Mouse (Mus musculus) monocyte, adult 2 months (primary cell): ENCODE measurements around the gene Pepd.

Experiments
- DNase-seq, 2 experiments: peaks; one replicate each; pipeline ENCODE4 v3.0.0; 2022; ENCODE audit warnings: low spot score in 2 of 2, low read depth in 1 of 2

Pepd gene

DNA sequence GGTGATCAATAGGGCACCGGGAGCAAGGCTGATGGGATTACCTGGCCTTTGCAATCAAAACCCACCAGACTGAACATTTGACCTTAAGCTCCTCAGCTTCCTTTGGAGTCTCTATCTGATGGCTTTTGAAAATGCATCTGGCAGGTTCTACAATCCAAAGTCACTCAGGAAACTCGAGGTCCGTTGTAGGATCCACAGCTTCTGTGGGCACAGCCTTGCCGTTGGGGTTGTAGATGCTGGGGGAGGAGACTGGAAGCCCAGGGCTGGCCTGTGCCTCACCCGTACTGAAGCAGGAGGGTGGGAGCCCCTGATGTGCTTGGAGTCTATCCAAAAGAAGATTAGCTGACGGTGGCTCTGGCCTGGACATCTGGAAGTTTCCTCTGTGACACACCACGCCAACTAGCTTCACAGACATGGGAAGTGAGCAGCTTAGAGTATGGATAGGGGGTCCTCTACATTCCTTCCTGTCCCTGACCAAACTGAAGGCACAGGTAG, 18.1 kb downstream of the Pepd start:
- no peak for DNase-seq

DNA sequence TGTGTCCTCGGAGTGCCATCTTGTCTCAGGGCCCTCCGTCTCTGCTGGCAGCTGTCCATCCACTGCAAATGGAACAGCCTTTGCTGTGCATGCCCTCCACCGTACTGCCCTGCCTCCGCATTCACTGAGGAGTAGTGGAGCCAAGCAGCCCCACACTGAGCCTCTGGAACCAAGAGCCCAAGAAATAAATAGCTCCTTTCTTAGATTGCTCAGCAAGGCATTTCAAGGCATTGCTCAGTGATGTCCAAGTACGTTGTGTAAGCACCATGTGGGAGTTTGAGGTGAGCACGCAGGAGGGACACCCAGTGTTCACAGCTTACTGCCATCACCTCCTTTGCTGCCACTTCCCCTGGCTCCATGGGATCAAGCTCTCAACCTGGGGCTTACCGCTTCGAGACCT, 20.5 kb downstream of the Pepd start:
- no peak for DNase-seq

DNA sequence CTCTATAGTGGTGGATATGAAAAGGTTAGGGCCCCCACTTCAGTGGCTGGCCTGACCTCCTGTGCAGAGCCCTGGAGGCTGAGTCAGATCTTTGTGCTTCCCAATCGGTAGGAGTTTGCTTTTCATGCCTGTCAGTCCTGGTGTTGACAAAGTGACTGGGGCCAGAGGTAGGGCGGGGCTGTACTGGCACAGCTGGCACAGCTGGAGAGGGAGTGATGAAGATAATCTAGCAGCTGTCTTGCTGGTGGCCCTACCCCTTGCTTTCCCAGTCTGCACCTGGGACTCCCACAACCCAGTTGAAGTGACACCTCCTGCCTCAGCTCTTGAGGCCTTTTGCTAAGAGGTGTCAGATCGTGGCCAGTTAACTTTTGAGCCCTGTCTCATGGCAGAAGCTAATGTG, 21.0 kb downstream of the Pepd start:
- DNase-seq, result no peak

DNA sequence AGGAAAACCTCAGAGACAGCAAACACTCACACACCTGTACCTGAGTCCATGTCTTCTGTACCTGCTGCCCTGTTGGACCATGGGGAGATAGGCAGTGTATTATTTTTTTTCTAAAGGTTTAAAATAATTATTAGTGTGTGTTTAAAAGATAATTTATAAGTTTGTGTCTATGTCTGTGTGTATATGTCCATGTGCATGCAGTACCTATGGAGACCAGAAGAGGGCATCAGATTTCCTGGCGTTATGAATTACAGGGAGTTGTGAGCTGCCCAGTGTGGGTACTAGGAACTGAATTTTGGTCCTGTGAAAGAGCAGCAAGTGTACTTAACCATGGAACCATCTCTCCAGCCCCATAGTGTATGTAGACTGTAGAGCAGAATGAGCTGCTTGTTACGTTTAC, 24.2 kb downstream of the Pepd start:
- no peak for DNase-seq

DNA sequence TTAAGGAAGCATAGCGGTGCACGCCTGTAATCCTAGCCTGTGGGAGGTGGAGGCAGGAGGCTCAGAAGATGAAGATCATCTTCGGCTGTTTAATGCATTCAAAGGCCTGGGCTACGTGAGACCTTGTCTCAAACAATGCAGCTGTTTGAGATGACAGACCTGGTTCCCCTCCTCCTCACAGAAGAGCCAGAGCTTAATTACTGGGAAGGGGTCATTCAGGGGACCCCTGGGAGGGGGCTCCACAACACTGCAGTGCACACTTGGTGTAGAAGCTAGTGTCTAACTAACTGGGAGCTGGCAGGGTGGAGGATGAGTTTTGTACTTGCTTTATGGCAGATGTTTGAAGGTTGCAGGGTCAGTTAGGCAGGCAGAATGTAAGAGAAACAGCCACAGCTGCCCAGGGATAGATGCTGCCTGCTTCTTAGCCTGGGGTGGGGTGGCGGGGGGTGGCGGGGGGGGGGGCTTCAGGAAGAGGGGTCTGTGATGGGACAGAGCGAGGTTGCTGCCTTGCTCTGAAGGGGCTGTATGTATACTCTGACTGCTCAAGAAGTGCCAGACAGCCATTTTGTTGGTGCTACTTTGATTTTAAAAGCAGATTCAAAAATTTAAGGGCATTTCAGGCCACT, 26.6 kb downstream of the Pepd start:
- DNase-seq, result no peak

DNA sequence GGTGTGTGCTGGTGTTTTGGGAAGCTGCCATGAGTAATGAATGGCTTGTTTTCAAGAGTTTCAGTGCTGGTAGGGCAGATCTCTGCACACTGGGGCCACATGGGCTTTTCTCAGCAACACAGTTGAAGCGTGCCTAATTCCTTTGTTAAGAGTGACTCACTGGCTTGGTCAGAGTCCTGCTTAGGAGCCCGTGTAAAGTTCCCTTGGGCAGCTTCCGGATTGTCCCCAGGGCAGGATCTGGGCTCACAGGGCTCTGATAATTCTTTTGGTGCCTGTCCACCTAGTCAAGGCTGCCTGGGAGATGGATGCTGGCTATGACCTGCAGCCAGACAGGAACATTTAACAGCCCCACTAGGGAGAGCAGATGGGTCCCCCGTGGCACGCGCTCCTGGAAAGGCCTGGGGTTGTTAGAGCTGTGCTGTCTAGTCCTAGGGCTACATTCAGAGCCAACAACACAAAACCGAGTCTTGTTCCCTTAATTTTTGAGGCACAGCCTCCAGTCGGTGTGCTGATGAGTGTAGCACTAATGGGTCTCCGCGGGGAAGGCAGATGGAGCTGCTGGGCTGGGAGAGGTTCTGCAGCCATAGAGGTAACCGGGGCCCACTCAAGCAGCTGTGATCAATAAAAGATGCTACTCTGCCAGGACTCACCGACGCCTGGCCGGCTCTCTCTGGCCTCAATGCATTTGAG, 27.2 kb downstream of the Pepd start:
- DNase-seq, result no peak

DNA sequence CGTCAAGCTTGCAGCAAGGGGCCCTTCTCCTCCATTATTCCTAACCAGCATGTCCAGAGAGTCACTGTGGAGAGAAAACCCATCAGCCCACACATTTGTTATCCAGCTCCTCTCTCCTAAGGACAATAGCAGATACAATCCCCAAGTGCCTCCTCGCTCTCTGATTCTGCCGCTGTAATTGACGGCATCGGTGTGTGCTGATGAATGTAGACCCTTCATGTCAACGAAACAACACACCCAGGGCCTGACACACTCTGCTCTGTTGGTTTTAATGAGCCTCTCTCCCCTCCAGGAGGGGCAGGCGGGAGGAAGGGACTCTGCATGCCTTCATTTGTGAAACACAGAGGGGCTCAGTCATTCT, 27.8 kb downstream of the Pepd start:
- DNase-seq, result no peak

DNA sequence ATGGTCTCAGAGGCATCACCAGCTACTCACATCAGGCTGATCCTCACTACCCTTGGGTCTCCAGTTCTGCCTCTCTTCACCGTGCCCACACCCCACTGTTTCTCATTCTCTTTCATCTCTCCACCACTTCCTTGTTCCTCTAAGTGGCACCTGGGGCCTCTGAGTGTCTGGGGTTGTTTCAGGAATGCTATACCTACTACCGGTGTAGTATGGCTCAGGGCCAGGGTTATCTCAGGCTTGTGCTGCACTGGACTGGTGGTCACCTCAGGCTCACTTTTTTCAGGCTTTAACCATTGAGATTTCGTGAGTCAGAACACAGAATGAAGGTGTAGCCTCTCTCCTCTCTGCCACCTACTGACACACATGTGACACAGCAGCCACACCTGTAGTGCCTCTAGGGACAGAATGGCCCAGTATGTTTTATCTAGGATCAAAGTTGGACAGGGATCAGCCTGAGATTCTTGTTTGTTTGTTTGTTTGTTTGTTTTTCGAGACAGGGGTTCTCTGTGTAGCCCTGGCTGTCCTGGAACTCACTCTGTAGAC, 31.5 kb downstream of the Pepd start:
- DNase-seq, result no peak

DNA sequence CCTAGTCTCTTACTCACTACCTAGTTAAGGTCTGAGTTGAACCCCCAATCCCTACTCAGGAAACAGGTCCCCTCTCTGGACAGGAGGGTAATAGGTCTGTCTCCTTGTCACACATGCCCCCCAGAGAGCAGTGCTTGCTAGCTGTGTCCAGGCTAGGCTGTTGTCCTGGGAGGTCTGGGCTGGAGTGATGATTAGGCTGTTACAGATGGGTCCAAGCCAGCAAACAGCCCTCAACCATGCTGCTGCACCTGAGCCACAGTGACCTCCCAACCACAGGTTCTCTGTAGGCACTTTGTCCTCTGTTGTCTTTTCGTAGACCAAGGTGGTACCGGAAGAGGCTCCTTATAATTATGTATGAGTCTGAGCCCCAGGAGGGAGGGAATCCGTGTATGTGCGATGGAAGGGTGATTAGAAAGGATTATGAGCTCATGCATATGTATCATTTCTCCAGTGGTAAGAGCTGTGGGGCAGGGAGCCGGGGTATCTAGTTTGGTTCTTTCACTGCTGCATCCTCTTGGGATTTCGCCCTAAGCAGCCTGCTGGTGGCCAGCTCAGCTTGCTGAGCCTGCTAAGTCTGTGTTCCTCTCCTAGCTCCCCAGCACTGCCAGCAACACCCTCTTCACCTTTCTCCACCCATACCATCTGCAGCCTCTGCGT, 34.2 kb downstream of the Pepd start:
- DNase-seq, result no peak

DNA sequence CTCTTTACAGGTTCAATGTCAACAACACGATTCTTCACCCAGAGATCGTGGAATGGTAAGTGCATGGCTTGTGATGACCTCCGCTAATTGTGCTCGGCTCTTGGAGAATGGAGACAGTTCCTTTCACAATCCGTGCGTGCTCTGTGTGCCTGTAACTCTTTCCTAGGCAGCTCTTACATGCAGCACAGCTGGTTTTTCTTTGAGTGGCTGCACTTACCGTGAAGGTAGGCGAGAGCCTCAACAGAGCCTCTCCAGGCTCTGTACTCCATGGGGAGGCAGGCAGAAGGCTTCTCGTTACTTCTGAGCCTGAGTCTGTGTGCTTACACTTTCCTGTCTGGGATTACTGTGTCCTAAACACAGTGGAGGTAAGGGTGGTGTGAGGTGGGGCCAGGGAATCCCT, 42.4 kb downstream of the Pepd start:
- DNase-seq, result no peak

DNA sequence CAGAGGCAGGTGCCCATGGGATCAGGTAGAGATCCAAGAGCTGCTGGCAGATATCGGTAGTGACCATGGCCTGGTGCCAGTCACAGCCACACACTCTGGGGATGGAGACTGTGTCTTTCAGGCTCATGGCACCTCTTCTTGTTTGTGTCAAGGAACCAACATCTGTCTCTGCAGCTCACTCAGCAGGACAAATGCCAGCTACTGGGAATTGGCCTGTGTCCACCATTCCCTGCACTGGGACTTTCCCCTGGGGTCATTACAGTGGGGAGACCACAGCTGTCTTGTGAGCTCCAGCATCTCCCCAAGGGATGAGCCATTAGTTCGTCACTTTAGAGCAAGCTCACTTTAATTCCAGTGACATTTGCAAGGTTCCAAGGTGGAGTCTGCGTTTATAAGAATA, 43.1 kb downstream of the Pepd start:
- no peak for DNase-seq

DNA sequence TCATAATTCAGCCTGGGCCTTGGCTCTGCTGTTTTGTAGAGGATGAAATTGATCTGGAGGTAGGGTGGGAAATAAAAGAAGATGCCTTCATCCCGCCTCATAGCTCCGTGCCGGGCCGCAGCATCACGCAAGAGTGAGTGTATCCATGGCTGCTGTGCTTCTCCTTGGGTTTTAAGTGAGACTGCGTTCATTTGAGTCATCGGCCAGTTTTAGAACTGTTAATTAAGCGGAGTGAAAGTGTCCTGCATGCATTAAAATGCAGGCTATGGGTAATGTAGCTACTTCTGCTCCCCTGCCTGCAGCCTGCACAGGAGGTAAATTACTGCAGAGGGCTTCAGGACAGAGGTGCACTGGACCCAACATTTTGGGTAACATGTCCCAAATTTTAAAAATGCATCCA, 45.0 kb downstream of the Pepd start:
- no peak for DNase-seq

DNA sequence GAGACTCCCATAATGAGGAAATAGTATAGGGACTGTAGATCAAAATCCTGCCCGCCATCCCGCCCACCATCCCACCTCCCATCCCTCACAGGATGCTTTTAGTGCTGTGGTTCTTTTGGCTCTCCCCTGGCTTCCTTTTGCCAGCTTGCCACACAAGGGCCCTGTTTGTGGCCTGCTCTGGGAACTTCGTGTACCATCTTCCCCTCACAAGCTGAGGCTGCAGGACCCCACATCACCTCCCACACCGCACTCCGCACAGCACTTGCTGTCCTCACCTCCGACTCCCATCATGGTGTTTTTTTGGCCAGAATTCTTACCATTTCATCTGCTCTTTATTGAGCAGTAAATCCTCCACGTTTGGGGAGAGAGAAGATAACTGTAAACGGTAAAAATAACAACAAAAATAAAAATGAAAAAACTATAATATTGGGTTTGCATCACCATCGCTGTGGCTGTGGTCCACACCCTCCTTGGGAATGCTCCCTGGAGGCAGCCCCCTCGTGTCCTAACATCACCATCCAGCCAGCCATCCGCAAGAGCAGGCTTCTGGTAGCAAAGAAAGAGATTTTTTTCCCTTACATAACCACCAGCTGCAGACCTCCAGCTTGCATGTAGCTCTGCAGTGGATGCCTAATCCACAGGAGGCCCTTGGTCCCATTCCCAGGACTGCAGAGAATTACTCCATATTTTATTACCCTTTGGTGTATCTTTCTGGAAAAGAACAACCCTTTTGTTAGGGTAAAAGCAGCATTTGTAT, 51.9 kb downstream of the Pepd start:
- no peak for DNase-seq

DNA sequence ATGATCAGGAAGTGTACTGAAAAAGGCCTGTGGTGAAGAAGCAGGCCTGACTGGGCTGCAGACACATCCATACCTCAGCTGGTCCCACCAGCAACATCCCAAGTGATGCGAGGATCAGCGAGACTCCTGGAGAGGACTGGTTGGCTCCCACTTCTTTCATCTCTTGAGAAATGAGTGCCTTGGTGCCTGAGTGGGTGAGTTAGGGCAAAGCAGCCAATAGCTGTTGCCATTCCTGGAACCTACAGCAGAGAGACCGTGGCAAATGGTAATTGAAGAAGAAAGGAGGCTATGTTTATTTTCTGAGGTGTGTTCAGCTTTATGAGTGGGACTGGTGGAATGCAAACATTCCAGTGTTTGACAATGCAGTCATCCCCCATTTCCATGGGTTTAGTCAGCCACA, 55.2 kb downstream of the Pepd start:
- DNase-seq, result no peak

DNA sequence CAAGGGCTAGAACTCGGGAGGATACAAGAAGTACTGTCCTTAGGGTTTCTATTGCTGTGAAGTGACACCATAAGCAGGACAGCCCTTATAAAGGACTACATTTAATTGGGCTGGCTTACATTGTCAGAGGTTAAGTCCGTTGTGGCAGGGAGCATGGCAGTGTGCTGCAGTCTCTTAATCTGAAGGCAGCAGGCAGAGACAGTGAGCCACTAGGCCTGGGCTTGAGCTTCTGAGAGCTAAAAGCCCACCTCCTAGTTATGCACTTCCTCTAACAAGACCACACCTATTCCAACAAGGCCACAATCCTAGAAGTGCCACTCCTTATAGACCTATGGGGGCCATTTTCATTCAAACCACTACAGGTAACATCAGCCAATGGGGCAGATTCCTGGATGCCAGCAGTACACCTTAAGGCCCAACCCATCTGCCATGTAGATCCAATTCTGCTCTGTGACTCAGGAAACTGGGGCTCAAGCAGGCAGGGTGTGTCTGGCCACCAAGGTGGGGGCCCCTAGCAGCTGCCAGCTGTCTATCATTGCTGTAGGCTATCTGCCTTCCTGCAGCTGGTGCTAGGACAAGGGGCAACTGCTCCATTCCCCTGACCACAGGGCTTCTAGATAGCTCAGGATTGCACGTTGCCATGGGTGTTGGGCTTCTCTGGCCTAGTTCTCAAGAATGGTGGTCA, 56.7 kb downstream of the Pepd start:
- DNase-seq, result no peak

DNA sequence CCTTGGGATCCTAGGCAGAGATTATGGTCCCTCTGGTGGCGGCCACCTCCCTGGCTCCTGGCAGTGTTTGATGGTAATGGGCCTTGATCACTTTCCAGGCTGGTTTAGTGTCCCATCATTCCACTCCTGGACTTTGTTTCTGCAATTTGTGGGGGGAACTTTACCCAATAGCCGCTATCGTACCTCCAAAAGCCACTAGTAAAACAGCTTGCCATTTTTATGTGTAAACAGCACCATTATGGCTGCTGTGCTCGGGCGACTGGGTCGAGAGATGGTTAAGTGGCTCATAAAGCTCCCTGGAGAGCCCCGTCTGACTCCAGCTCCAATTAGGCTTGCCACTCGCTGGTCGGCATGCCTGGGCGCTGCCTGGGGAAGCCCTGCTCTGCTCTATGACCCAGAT, 59.6 kb downstream of the Pepd start:
- no peak for DNase-seq

DNA sequence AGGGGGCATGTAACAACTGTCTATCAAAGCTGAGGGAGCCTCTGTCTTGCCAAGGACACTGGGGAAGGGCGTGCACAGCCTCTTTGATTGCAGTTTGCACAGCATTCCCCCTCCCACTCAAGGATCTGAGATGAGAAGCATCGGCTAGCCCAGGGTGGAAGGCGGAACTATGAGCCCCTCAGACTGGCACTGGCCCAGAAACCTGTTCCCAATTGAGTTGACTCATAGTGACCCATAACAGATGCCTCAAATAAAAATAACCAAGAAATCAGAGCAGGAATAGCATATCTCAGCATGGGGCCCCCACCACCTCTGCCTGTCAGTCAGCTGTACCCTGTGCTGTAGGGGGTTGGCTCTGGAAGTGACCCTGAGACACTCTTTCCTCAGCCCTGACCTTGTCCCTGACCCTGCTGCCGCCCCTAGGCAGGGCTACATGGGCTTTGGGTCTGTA, 60.8 kb downstream of the Pepd start:
- no peak for DNase-seq

DNA sequence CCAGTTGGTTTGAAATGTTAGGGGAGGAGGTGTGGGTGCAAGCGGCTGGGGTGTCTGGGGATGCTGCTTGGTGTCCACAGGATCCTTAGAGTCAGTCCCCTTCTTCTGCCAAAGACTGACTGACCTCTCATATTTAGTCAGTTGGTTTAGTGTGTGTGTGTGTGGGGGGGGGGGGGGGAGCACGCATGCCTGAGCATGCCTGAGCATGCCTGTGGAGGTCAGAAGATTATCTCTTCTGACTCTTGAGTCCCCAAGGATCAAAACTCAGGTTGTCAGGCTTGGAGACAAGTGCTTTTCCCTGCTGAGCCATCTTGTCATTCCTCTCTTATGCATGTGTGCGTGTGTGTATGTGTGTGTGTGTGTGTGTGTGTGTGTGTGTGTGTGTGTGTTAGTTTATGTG, 61.7 kb downstream of the Pepd start:
- DNase-seq, result no peak

DNA sequence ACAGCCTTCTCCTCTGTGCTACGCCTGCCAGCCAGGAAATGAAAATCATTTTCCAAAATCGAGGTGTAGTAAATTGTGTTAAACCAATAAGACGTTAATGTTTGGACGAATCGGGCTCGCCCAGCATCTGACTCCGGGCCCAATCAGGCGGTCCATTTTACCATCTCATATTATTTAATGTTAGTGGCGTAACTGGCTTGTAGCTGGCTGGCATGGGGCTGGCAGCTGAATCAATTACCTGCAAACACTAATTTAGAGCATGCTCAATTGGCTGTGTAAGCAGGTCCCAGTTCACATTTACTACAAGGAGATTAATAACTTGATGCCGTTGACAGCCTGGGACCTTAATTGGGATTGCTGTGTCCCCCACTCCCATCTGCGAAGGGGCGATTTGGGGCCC, 63.7 kb downstream of the Pepd start:
- no peak for DNase-seq

DNA sequence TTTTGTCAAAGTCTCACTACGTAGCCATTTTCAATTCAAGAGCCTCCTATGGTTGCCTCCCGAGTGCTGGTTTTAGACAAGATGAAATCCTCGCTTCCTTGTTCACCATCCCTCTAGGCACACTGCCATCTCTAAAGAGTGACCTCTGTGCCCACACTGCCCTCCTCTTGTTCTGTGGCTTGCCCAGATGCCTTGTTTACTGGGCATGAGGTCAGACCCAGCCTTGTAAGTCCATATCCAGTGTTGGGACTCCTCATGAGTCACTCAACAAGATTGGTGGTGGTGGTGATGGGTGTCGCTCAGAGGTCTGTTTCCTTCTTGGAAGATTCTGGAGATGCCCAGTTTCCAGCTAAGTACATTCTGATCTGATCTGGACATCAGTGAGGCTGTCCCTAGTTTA, 65.2 kb downstream of the Pepd start:
- DNase-seq, result no peak

DNA sequence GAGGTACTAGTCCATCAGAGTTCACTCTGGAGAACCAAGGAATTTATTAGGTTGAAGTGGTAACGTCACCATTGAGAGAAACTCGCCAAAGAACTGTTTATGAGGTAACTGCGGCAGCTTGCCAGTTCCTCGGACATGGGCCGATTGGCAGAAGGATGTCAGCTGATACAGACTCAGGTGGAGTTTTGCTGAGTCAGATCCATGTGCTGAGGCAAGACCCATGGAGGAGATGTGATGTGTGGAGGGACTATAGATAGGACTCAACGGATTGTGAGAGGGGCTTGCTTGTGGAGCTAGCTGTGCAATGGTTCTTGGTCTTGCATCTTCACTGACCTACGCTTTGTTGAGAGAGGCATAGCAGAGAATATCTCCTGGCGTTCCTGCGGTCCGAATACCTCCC, 69.6 kb downstream of the Pepd start:
- no peak for DNase-seq
